Mouse (Mus musculus) spleen, adult 18-20 months (tissue): ENCODE measurements around the gene Ino80d.

ENCODE experiments used
- DNase-seq, 2 experiments: peaks; one replicate each; pipeline ENCODE4 v3.0.0; 2022; ENCODE audit warnings: mixed read lengths in 2 of 2

The Ino80d gene

GRCm38 (mm10) chr1:63102758-63103451 is 11.6 kb downstream of the Ino80d start:
- DNase-seq: no peak

GRCm38 (mm10) chr1:63100196-63100595 is 14.3 kb downstream of the Ino80d start:
- no peak for DNase-seq

GRCm38 (mm10) chr1:63098831-63099230 is 15.6 kb downstream of the Ino80d start:
- no peak for DNase-seq

GRCm38 (mm10) chr1:63096071-63096470 is 18.4 kb downstream of the Ino80d start:
- DNase-seq: no peak

GRCm38 (mm10) chr1:63089795-63090194 is 24.7 kb downstream of the Ino80d start:
- DNase-seq: no peak

- no peak for DNase-seq
Measured at GRCm38 (mm10) chr1:63088614-63089013, 25.9 kb downstream of the Ino80d start.

- DNase-seq: no peak
Measured at GRCm38 (mm10) chr1:63080277-63080676, 34.2 kb downstream of the Ino80d start.

GRCm38 (mm10) chr1:63076383-63076782 is 38.1 kb downstream of the Ino80d start:
- no peak for DNase-seq

GRCm38 (mm10) chr1:63071379-63071778 is 43.1 kb downstream of the Ino80d start:
- DNase-seq: no peak

- no peak for DNase-seq
Measured at GRCm38 (mm10) chr1:63058361-63058760, 56.1 kb downstream of the Ino80d start.

- no peak for DNase-seq
Measured at GRCm38 (mm10) chr1:63057849-63058248, 56.6 kb downstream of the Ino80d start.

GRCm38 (mm10) chr1:63057318-63057717 is 57.1 kb downstream of the Ino80d start:
- no peak for DNase-seq

- DNase-seq: no peak
Measured at GRCm38 (mm10) chr1:63055386-63055785, 59.1 kb downstream of the Ino80d start.

GRCm38 (mm10) chr1:63050866-63051265 is 63.6 kb downstream of the Ino80d start:
- no peak for DNase-seq

- no peak for DNase-seq
Measured at GRCm38 (mm10) chr1:63049977-63050376, 64.5 kb downstream of the Ino80d start.

GRCm38 (mm10) chr1:63047983-63048382 is 66.5 kb downstream of the Ino80d start:
- no peak for DNase-seq

- DNase-seq: no peak
Measured at GRCm38 (mm10) chr1:63032929-63033328, 81.5 kb downstream of the Ino80d start.

GRCm38 (mm10) chr1:63019916-63020315 is 94.6 kb downstream of the Ino80d start:
- no peak for DNase-seq

GRCm38 (mm10) chr1:63005013-63005646 is 109.3 kb downstream of the Ino80d start:
- no peak for DNase-seq

GRCm38 (mm10) chr1:63001874-63002273 is 112.6 kb downstream of the Ino80d start:
- peak in 1 of 2 experiments; percentile 13 for DNase-seq

GRCm38 (mm10) chr1:62993348-62993747 is 121.1 kb downstream of the Ino80d start:
- no peak for DNase-seq

GRCm38 (mm10) chr1:62992648-62993047 is 121.8 kb downstream of the Ino80d start:
- DNase-seq: no peak

- no peak for DNase-seq
Measured at GRCm38 (mm10) chr1:62991021-62991420, 123.4 kb downstream of the Ino80d start.

GRCm38 (mm10) chr1:62987561-62987960 is 126.9 kb downstream of the Ino80d start:
- no peak for DNase-seq

GRCm38 (mm10) chr1:62986267-62986666 is 128.2 kb downstream of the Ino80d start:
- peak in 1 of 2 experiments; percentile 54 for DNase-seq
